Mouse (Mus musculus) midbrain, embryonic 13.5 days (tissue): Measurements from ENCODE around the gene Efcab2. TPM values are rescaled to one million over a fixed set of nuclear protein-coding genes. Genes with fewer than 3 reads are reported as not detected.
A peak's percentile ranks its signal among the peaks of the same experiment; 100 is the strongest.

Source experiments
- ATAC-seq: fragments of 200-750 bp; cut with Nextera tagmentation; 2 replicates; pipeline ENCODE4 v1.8.0; 2017; ENCODE audit warnings: mild to moderate bottlenecking, moderate TSS enrichment, moderate library complexity
- H3K27ac ChIP-seq: fragments of 300-500 bp; sonication (generic); 2 replicates; pipeline ENCODE4 v1.5.1; 2015; ENCODE audit warnings: inconsistent platforms, mild to moderate bottlenecking, moderate library complexity
- H3K27me3 ChIP-seq: fragments of 300-500 bp; sonication (generic); 2 replicates; pipeline ENCODE4 v1.6.1; 2015; ENCODE audit warnings: mild to moderate bottlenecking, inconsistent platforms
- H3K36me3 ChIP-seq: fragments of 300-500 bp; sonication (generic); 2 replicates; pipeline ENCODE4 v1.6.1; 2015; ENCODE audit warnings: mild to moderate bottlenecking, inconsistent platforms
- H3K4me1 ChIP-seq: fragments of 300-500 bp; sonication (generic); replicated peaks from 2 replicates; pipeline ENCODE4 v1.6.1; 2015; ENCODE audit warnings: inconsistent platforms
- H3K4me2 ChIP-seq: fragments of 300-500 bp; sonication (generic); replicated peaks from 2 replicates; pipeline ENCODE4 v1.6.1; 2015; ENCODE audit warnings: moderate library complexity, mild to moderate bottlenecking, inconsistent platforms
- H3K4me3 ChIP-seq: fragments of 300-500 bp; sonication (generic); replicated peaks from 2 replicates; pipeline ENCODE4 v1.5.1; 2015; ENCODE audit warnings: mild to moderate bottlenecking, inconsistent platforms
- H3K9ac ChIP-seq: fragments of 300-500 bp; sonication (generic); replicated peaks from 2 replicates; pipeline ENCODE4 v1.6.1; 2015; ENCODE audit warnings: mild to moderate bottlenecking, inconsistent platforms
- H3K9me3 ChIP-seq: fragments of 300-500 bp; sonication (generic); 2 replicates; pipeline ENCODE4 v1.6.1; 2016; ENCODE audit warnings: mild to moderate bottlenecking, inconsistent platforms
- WGBS: fragments of 180-500 bp; shearing (Covaris S2); methylation state at CpG from one replicate; pipeline ENCODE4 v1.1.7; 2015; 5-methylcytosine and 5-hydroxymethylcytosine counted together
- microRNA-seq: library from miRNA; unstranded; fragments of <30 nt; microRNA quantifications from one replicate; pipeline ENCODE4, GENCODE M21; 2016
- polyA plus RNA-seq: library from polyadenylated mRNA; unstranded; fragments of >200 nt; fragmentation: Nextera tagmentation; extraction: Ambion mirVana; gene quantifications from 2 replicates; pipeline ENCODE4 v1.2.1, GENCODE M21; 2015

The Efcab2 gene
- polyA plus RNA-seq, 1 experiment from 2014 or later = 9.0 TPM

GRCm38 (mm10) chr1:178528431-178529351 lies 122.8 kb downstream of the Efcab2 start, which contains the start of gene Kif26b:
Gene Kif26b (plus strand): TSS chr1:178529125.
- H3K27ac ChIP-seq = peak within 1 kb of the TSS; percentile 87
- ATAC-seq = peak; percentile 56
- peaks cover 40% of the 10 kb centered on the region for H3K4me1 ChIP-seq
- H3K4me2 ChIP-seq = peak within 1 kb of the TSS; percentile 99
- H3K36me3 ChIP-seq = no peaks in the 10 kb centered on the region
- H3K27me3 ChIP-seq = peaks cover 18% of the 10 kb centered on the region
- H3K9ac ChIP-seq = peak within 1 kb of the TSS; percentile 75
- peak within 1 kb of the TSS; percentile 67 for H3K4me3 ChIP-seq
- under 1% methylated on average over 88 of the region's 92 CpGs for WGBS
- H3K9me3 ChIP-seq = no peaks in the 10 kb centered on the region

GRCm38 (mm10) chr1:178529512-178530300 lies 123.8 kb downstream of the Efcab2 start:
- Histone ChIP-seq H3K27ac (peak overlapping the region; percentile 87), H3K9ac (peak overlapping the region; percentile 75), H3K4me2 (peak overlapping the region; percentile 99), H3K36me3 (no peaks in the 10 kb centered on the region), H3K9me3 (no peaks in the 10 kb centered on the region), H3K4me1 (peaks cover 40% of the 10 kb centered on the region), H3K27me3 (peaks cover 18% of the 10 kb centered on the region), H3K4me3 (peak overlapping the region; percentile 67)
- WGBS = under 1% methylated on average over 38 of the region's 38 CpGs
- peak; percentile 26 for ATAC-seq

- ATAC-seq = peak; percentile 53
- WGBS = under 1% methylated on average over 62 of the region's 62 CpGs
- Histone ChIP-seq H3K4me2 (peak overlapping the region; percentile 99), H3K27ac (peak overlapping the region; percentile 87), H3K4me3 (peak overlapping the region; percentile 67), H3K9me3 (no peaks in the 10 kb centered on the region), H3K27me3 (peaks cover 18% of the 10 kb centered on the region), H3K9ac (peak overlapping the region; percentile 75), H3K4me1 (peaks cover 40% of the 10 kb centered on the region), H3K36me3 (0 out of 2 replicates have a peak, but pooled peaks cover 3% of the 10 kb centered on the region)
Measured at GRCm38 (mm10) chr1:178530301-178531078, 124.6 kb downstream of the Efcab2 start.

Small RNAs within 50 kb of the gene (microRNA-seq; reads per million reads assigned to microRNA genes)
- not detected for gene Gm27458

Other genes starting within 250 kb of the Efcab2 start
- 18.5 and 19.7 TPM in 2 replicates for gene Desi2, start 218.7 kb upstream of the Efcab2 start, polyA plus RNA-seq
- 160 and 172 TPM in 2 replicates for gene Cox20, start 87.0 kb upstream of the Efcab2 start, polyA plus RNA-seq
- gene Hnrnpu, start 68.3 kb upstream of the Efcab2 start, polyA plus RNA-seq = 293 and 372 TPM in 2 replicates
- gene Kif26b, start 123.0 kb downstream of the Efcab2 start, polyA plus RNA-seq = 5.4 and 5.7 TPM in 2 replicates